Mouse (Mus musculus): ENCODE measurements at regions not wholly inside any gene's neighbourhood (a gene's known extent, or its start where the extent isn't known, plus 50 kb on each side); places are given as distances from the start of the nearest gene placed in this dataset.

GRCm38 (mm10) chr12:110157998-110158747 lies 120.7 kb upstream of the Dio3 start:
- DNase-seq: no peak
- intact Hi-C loops (cut with DNase I): no loop called here

- intact Hi-C loops (cut with DNase I): no loop called here
- no peak for DNase-seq
Observed at GRCm38 (mm10) chr12:110161306-110161705, 117.6 kb upstream of the Dio3 start.

- intact Hi-C loops (cut with DNase I): no loop called here
- no peak for DNase-seq
Observed at GRCm38 (mm10) chr12:110165462-110165861, 113.4 kb upstream of the Dio3 start.

- intact Hi-C loops (cut with DNase I): no loop called here
- DNase-seq: no peak
Observed at GRCm38 (mm10) chr12:110168407-110168806, 110.5 kb upstream of the Dio3 start.

GRCm38 (mm10) chr12:110169261-110169660 lies 109.6 kb upstream of the Dio3 start:
- DNase-seq: no peak
- intact Hi-C loops (cut with DNase I): no loop called here

GRCm38 (mm10) chr12:110170496-110170895 lies 108.4 kb upstream of the Dio3 start:
- intact Hi-C loops (cut with DNase I): no loop called here
- DNase-seq: no peak

- intact Hi-C loops (cut with DNase I): no loop called here
- DNase-seq: no peak
Observed at GRCm38 (mm10) chr12:110177826-110178225, 101.0 kb upstream of the Dio3 start.

GRCm38 (mm10) chr12:110183473-110183872 lies 95.4 kb upstream of the Dio3 start:
- no peak for DNase-seq
- intact Hi-C loops (cut with DNase I): no loop called here

- intact Hi-C loops (cut with DNase I): no loop called here
- no peak for DNase-seq
Observed at GRCm38 (mm10) chr12:110185399-110185798, 93.5 kb upstream of the Dio3 start.

- no peak for DNase-seq
- intact Hi-C loops (cut with DNase I): no loop called here
Observed at GRCm38 (mm10) chr12:110186381-110186780, 92.5 kb upstream of the Dio3 start.

GRCm38 (mm10) chr12:110186911-110187245 lies 92.0 kb upstream of the Dio3 start:
- intact Hi-C loops (cut with DNase I): no loop called here
- DNase-seq: no peak

GRCm38 (mm10) chr12:110187246-110188135 lies 91.4 kb upstream of the Dio3 start:
- DNase-seq: no peak
- intact Hi-C loops (cut with DNase I): no loop called here

GRCm38 (mm10) chr12:110188136-110188631 lies 90.7 kb upstream of the Dio3 start:
- DNase-seq: no peak
- intact Hi-C loops (cut with DNase I): no loop called here

GRCm38 (mm10) chr12:110188641-110189328 lies 90.1 kb upstream of the Dio3 start:
- intact Hi-C loops (cut with DNase I): no loop called here
- no peak for DNase-seq

GRCm38 (mm10) chr12:110189329-110189642 lies 89.6 kb upstream of the Dio3 start:
- no peak for DNase-seq
- intact Hi-C loops (cut with DNase I): no loop called here

- DNase-seq: no peak
- intact Hi-C loops (cut with DNase I): no loop called here
Observed at GRCm38 (mm10) chr12:110192186-110192585, 86.7 kb upstream of the Dio3 start.

- DNase-seq: no peak
- intact Hi-C loops (cut with DNase I): no loop called here
Observed at GRCm38 (mm10) chr12:110197366-110197765, 81.5 kb upstream of the Dio3 start.

- DNase-seq: no peak
- intact Hi-C loops (cut with DNase I): no loop called here
Observed at GRCm38 (mm10) chr12:110200471-110200870, 78.4 kb upstream of the Dio3 start.

GRCm38 (mm10) chr12:110200887-110201286 lies 78.0 kb upstream of the Dio3 start:
- DNase-seq: no peak
- intact Hi-C loops (cut with DNase I): no loop called here

GRCm38 (mm10) chr12:110203271-110204014 lies 75.4 kb upstream of the Dio3 start:
- DNase-seq: no peak
- intact Hi-C loops (cut with DNase I): no loop called here
